Comparison of ENCODE assay signal across 47 mouse cellular contexts in genomic region chrX:100524471-100524870, GRCm38 (mm10). TPM values are rescaled to one million over a fixed set of nuclear protein-coding genes. Genes with fewer than 3 reads are reported as not detected.
"Had no signal": no experiment of that assay in that cellular context is flagged by ENCODE, and none has a peak within 500 bp of the region (broad histone marks: within the 10 kb centered on the region; RNA-seq: fewer than 3 reads in every experiment).

Gene Dgat2l6, plus strand, starts transcription at chrX:100524838.

- DNase-seq: heart, postnatal 10 days; heart, postnatal 14 days; heart, postnatal 36 days; heart, postnatal 4 days; kidney, adult 11 months; kidney, adult 18-20 months; kidney, adult 2 months; kidney, adult 8-10 months; kidney, adult 9 months; kidney, postnatal 10 days; kidney, postnatal 14 days; kidney, postnatal 25 days; kidney, postnatal 36 days; kidney, postnatal 4 days; layer of hippocampus, adult 9-11 months; layer of hippocampus, postnatal 36 days had no signal

- H3K4me2 ChIP-seq: heart, embryonic 11.5 days; heart, embryonic 12.5 days; heart, embryonic 13.5 days; heart, embryonic 15.5 days; hindbrain, embryonic 12.5 days; hindbrain, embryonic 13.5 days; hindbrain, embryonic 14.5 days; hindbrain, embryonic 15.5 days; intestine, embryonic 15.5 days; kidney, embryonic 15.5 days had no signal

- H3K4me3 ChIP-seq: heart, embryonic 10.5 days; heart, embryonic 12.5 days; heart, embryonic 13.5 days; heart, embryonic 15.5 days; hindbrain, embryonic 10.5 days; hindbrain, embryonic 12.5 days; hindbrain, embryonic 13.5 days; hindbrain, embryonic 15.5 days; intestine, embryonic 15.5 days; kidney, embryonic 15.5 days; layer of hippocampus, adult 2 months had no signal

- H3K9me3 ChIP-seq: heart, embryonic 10.5 days; heart, embryonic 12.5 days; heart, embryonic 13.5 days; heart, embryonic 15.5 days; hindbrain, embryonic 10.5 days; hindbrain, embryonic 12.5 days; hindbrain, embryonic 13.5 days; hindbrain, embryonic 15.5 days; intestine, embryonic 15.5 days; kidney, embryonic 15.5 days had no signal

- H3K9ac ChIP-seq: heart, embryonic 12.5 days; heart, embryonic 13.5 days; heart, embryonic 15.5 days; hindbrain, embryonic 12.5 days; hindbrain, embryonic 13.5 days; hindbrain, embryonic 14.5 days; hindbrain, embryonic 15.5 days; intestine, embryonic 15.5 days; kidney, embryonic 15.5 days had no signal

- H3K27ac ChIP-seq: heart, embryonic 10.5 days; heart, embryonic 13.5 days; heart, embryonic 15.5 days; hindbrain, embryonic 10.5 days; hindbrain, embryonic 12.5 days; hindbrain, embryonic 13.5 days; hindbrain, embryonic 14.5 days; hindbrain, embryonic 15.5 days; hindbrain, postnatal 0 days; intestine, embryonic 15.5 days; kidney, embryonic 15.5 days; kidney, postnatal 0 days; layer of hippocampus, adult 2 months had no signal

- H3K36me3 ChIP-seq: heart, embryonic 10.5 days; heart, embryonic 12.5 days; heart, embryonic 13.5 days; heart, embryonic 15.5 days; hindbrain, embryonic 10.5 days; hindbrain, embryonic 12.5 days; hindbrain, embryonic 13.5 days; hindbrain, embryonic 15.5 days; intestine, embryonic 15.5 days; kidney, embryonic 15.5 days had no signal

- H3K4me1 ChIP-seq: heart, embryonic 10.5 days; heart, embryonic 12.5 days; heart, embryonic 13.5 days; heart, embryonic 15.5 days; hindbrain, embryonic 10.5 days; hindbrain, embryonic 12.5 days; hindbrain, embryonic 13.5 days; hindbrain, embryonic 15.5 days; intestine, embryonic 15.5 days; kidney, embryonic 15.5 days had no signal

- H3K27me3 ChIP-seq: heart, embryonic 15.5 days; hindbrain, embryonic 13.5 days; hindbrain, embryonic 15.5 days; intestine, embryonic 15.5 days had no signal

- ATAC-seq: hindbrain, embryonic 16.5 days; hindbrain, postnatal 0 days; inflammation-experienced regulatory T-cells, adult 6 months; intestine, embryonic 15.5 days; intestine, embryonic 16.5 days; intestine, postnatal 0 days had no signal

RNA-seq across cellular contexts. Expression of gene Dgat2l6, which starts in this region (rescaled TPM):
- total RNA-seq: heart, postnatal 10 days; heart, postnatal 14 days; heart, postnatal 25 days; heart, postnatal 36 days; heart, postnatal 4 days; hematopoietic stem cell, adult 5-6 weeks; hindbrain, postnatal 0 days; layer of hippocampus, postnatal 10 days; layer of hippocampus, postnatal 14 days had no signal
- polyA plus RNA-seq: heart, embryonic 10.5 days; heart, embryonic 11.5 days; heart, embryonic 12.5 days; heart, embryonic 13.5 days; heart, embryonic 14.5 days; heart, embryonic 15.5 days; heart, embryonic 16.5 days; heart, postnatal 0 days; hindbrain, embryonic 10.5 days; hindbrain, embryonic 11.5 days; hindbrain, embryonic 12.5 days; hindbrain, embryonic 14.5 days; hindbrain, embryonic 15.5 days; hindbrain, postnatal 0 days; inflammation-experienced regulatory T-cells, adult 6 months; intestine, embryonic 14.5 days; intestine, embryonic 15.5 days; intestine, embryonic 16.5 days; intestine, postnatal 0 days; kidney, adult 2 months; kidney, embryonic 14.5 days; kidney, embryonic 15.5 days; kidney, embryonic 16.5 days; kidney, postnatal 0 days; large intestine, adult 2 months had no signal
